Mouse (Mus musculus) heart, postnatal 0 days (tissue): ENCODE measurements around the gene Slc37a3.

Experiments
- CTCF ChIP-seq: IDR thresholded peaks from 2 replicates; pipeline ENCODE4 v1.5.1; 2016; ENCODE audit warnings: antibody characterized with exemption, control low read depth, low read depth
- EP300 ChIP-seq: IDR thresholded peaks from 2 replicates; pipeline ENCODE4 v1.6.1; 2016; ENCODE audit warnings: antibody characterized with exemption, low read depth

GRCm38 (mm10) chr6:39426725-39427124 lies 49.2 kb upstream of the Slc37a3 start:
- TF ChIP-seq CTCF (no peak), EP300 (no peak)
